Mouse (Mus musculus) MEL (cell line): ENCODE results near the gene Kbtbd12. TPM values are rescaled to one million over a fixed set of nuclear protein-coding genes. Genes with fewer than 3 reads are reported as not detected.

ENCODE experiments used
- DNase-seq: peaks from one replicate; pipeline ENCODE4 v3.0.0; 2011; ENCODE audit warnings: low read depth, low spot score
- H3K27ac ChIP-seq: 2 replicates; pipeline ENCODE4 v1.5.1; 2012; ENCODE audit warnings: low read depth, mild to moderate bottlenecking, control low read depth, low read length, moderate library complexity; ENCODE audit not compliant: control insufficient read depth
- H3K27me3 ChIP-seq, 2 experiments: fragments of 150-350 bp in 1 of 2; sonication (generic) in 1 of 2; 2 replicates each; pipeline ENCODE4 v1.6.1; 2012; ENCODE audit warnings: low read length in 2 of 2, mild to moderate bottlenecking in 2 of 2, improper control_type of control experiment in 1 of 2, moderate library complexity in 1 of 2; ENCODE audit not compliant: insufficient read depth in 2 of 2, control insufficient read depth in 1 of 2
- H3K36me3 ChIP-seq, 2 experiments: 2 replicates each; pipeline ENCODE4 v1.6.1; 2012 to 2014; ENCODE audit warnings: low read length in 2 of 2, improper control_type of control experiment in 1 of 2, inconsistent platforms in 1 of 2, mild to moderate bottlenecking in 1 of 2; ENCODE audit not compliant: insufficient read depth in 2 of 2, control insufficient read depth in 1 of 2
- H3K4me1 ChIP-seq, 2 experiments: fragments of 150-350 bp in 1 of 2; sonication (generic) in 1 of 2; 2 replicates each; pipeline ENCODE4 v1.6.1; 2012; ENCODE audit warnings: low read length in 2 of 2, improper control_type of control experiment in 1 of 2, mild to moderate bottlenecking in 1 of 2; ENCODE audit not compliant: insufficient read depth in 2 of 2, control insufficient read depth in 1 of 2
- H3K4me3 ChIP-seq, 2 experiments: fragments of 150-350 bp in 1 of 2; sonication (generic) in 1 of 2; 2 replicates each; pipeline ENCODE4 v1.5.1; 2012; ENCODE audit warnings: low read depth in 2 of 2, low read length in 2 of 2, mild to moderate bottlenecking in 2 of 2, moderate library complexity in 2 of 2, control low read depth in 1 of 2, improper control_type of control experiment in 1 of 2; ENCODE audit not compliant: control insufficient read depth in 1 of 2, insufficient read depth in 1 of 2
- H3K79me2 ChIP-seq: 2 replicates; pipeline ENCODE4 v1.6.1; 2012; ENCODE audit warnings: mild to moderate bottlenecking, low read length, moderate library complexity; ENCODE audit not compliant: control insufficient read depth, poor library complexity, insufficient read depth
- H3K9ac ChIP-seq: 2 replicates; pipeline ENCODE4 v1.6.1; 2012; ENCODE audit warnings: low read depth, mild to moderate bottlenecking, control low read depth, low read length, moderate library complexity; ENCODE audit not compliant: control insufficient read depth, poor library complexity, severe bottlenecking
- H3K9me3 ChIP-seq: fragments of 150-350 bp; sonication (generic); replicated peaks from 2 replicates; pipeline ENCODE4 v1.6.1; 2012; ENCODE audit warnings: mild to moderate bottlenecking, low read length, improper control_type of control experiment, moderate library complexity; ENCODE audit not compliant: insufficient read depth
- CHD1 ChIP-seq: IDR thresholded peaks from 2 replicates; pipeline ENCODE4 v1.6.1; 2012; ENCODE audit warnings: low read depth, mild to moderate bottlenecking, inconsistent platforms, low read length, improper control_type of control experiment
- EP300 ChIP-seq, 2 experiments: IDR thresholded peaks; 2 replicates each; pipeline ENCODE4 v1.6.1; 2011; ENCODE audit warnings: improper control_type of control experiment in 2 of 2, low read length in 2 of 2, low read depth in 1 of 2, mild to moderate bottlenecking in 1 of 2
- GATA1 ChIP-seq: IDR thresholded peaks from 2 replicates; pipeline ENCODE4 v1.6.1; 2011; ENCODE audit warnings: low read depth, low read length, improper control_type of control experiment
- JUND ChIP-seq: IDR thresholded peaks from 2 replicates; pipeline ENCODE4 v1.6.1; 2011; ENCODE audit warnings: low read depth, mild to moderate bottlenecking, improper control_type of control experiment, low read length
- MAX ChIP-seq: IDR thresholded peaks from 2 replicates; pipeline ENCODE4 v1.6.1; 2011; ENCODE audit warnings: low read length, improper control_type of control experiment
- MXI1 ChIP-seq: IDR thresholded peaks from 2 replicates; pipeline ENCODE4 v1.6.1; 2011; ENCODE audit warnings: mild to moderate bottlenecking, low read depth, low read length, improper control_type of control experiment
- MYC ChIP-seq: IDR thresholded peaks from 2 replicates; pipeline ENCODE4 v1.6.1; 2011; ENCODE audit warnings: low read depth, mild to moderate bottlenecking, low read length, improper control_type of control experiment, moderate library complexity
- NRF1 ChIP-seq: IDR thresholded peaks from 2 replicates; pipeline ENCODE4 v1.6.1; 2014; ENCODE audit warnings: low read depth, mild to moderate bottlenecking, inconsistent platforms, low read length, improper control_type of control experiment, moderate library complexity; ENCODE audit not compliant: poor library complexity, insufficient read depth, severe bottlenecking
- POLR2A ChIP-seq, 2 experiments: IDR thresholded peaks; 2 replicates each; pipeline ENCODE4 v1.6.1; 2011 to 2012; ENCODE audit warnings: low read length in 2 of 2, mild to moderate bottlenecking in 2 of 2, control low read depth in 1 of 2, improper control_type of control experiment in 1 of 2, low read depth in 1 of 2, moderate library complexity in 1 of 2; ENCODE audit not compliant: control insufficient read depth in 1 of 2, insufficient read depth in 1 of 2, poor library complexity in 1 of 2
- POLR2AphosphoS2 ChIP-seq: IDR thresholded peaks from 2 replicates; pipeline ENCODE4 v1.6.1; 2011; ENCODE audit warnings: low read length, improper control_type of control experiment
- RAD21 ChIP-seq: IDR thresholded peaks from 2 replicates; pipeline ENCODE4 v1.6.1; 2011; ENCODE audit warnings: mild to moderate bottlenecking, low read depth, low read length, improper control_type of control experiment
- SIN3A ChIP-seq: IDR thresholded peaks from 2 replicates; pipeline ENCODE4 v1.6.1; 2012; ENCODE audit warnings: low read length, improper control_type of control experiment, inconsistent platforms
- TAL1 ChIP-seq: IDR thresholded peaks from 2 replicates; pipeline ENCODE4 v1.6.1; 2012; ENCODE audit warnings: mild to moderate bottlenecking, inconsistent platforms, low read length, moderate library complexity, mixed read lengths
- TBP ChIP-seq: IDR thresholded peaks from 2 replicates; pipeline ENCODE4 v1.8.0; 2011; ENCODE audit warnings: low read depth, low read length, improper control_type of control experiment
- TCF12 ChIP-seq: IDR thresholded peaks from 2 replicates; pipeline ENCODE4 v1.6.1; 2014; ENCODE audit warnings: low read depth, mild to moderate bottlenecking, inconsistent platforms, low read length, improper control_type of control experiment, moderate library complexity
- ZC3H11A ChIP-seq: IDR thresholded peaks from 2 replicates; pipeline ENCODE4 v1.6.1; 2012; ENCODE audit warnings: low read depth, mild to moderate bottlenecking, inconsistent platforms, low read length, improper control_type of control experiment
- ZKSCAN1 ChIP-seq: IDR thresholded peaks from 2 replicates; pipeline ENCODE4 v1.6.1; 2012; ENCODE audit warnings: low read depth, mild to moderate bottlenecking, inconsistent platforms, low read length, improper control_type of control experiment, moderate library complexity
- ZMIZ1 ChIP-seq: IDR thresholded peaks from 2 replicates; pipeline ENCODE4 v1.6.1; 2012; ENCODE audit warnings: low read depth, mild to moderate bottlenecking, inconsistent platforms, low read length, improper control_type of control experiment, moderate library complexity
- ZNF384 ChIP-seq: IDR thresholded peaks from 2 replicates; pipeline ENCODE4 v1.6.1; 2012; ENCODE audit warnings: low read depth, mild to moderate bottlenecking, inconsistent platforms, low read length, improper control_type of control experiment
- polyA plus RNA-seq, 2 experiments: library from polyadenylated mRNA; stranded (reverse) in 1 of 2; unstranded in 1 of 2; fragments of >175 nt in 1 of 2; fragments of >200 nt in 1 of 2; gene quantifications; 2 replicates each; pipeline versions ENCODE4 v1.2.1 to v1.2.4; 2012; ENCODE audit warnings: low replicate concordance in 2 of 2, low read depth in 1 of 2; ENCODE audit not compliant: insufficient read length in 2 of 2, insufficient read depth in 1 of 2, missing spikeins in 1 of 2
- total RNA-seq: library from RNA; depleted of rRNA; stranded (reverse); fragments of 300-350 nt; gene quantifications from 2 replicates; pipeline ENCODE4 v1.2.3, GENCODE M21; 2012

Kbtbd12 gene
- total and polyA plus RNA-seq, 3 experiments = 0.04 TPM; not detected in 2

GRCm38 (mm10) chr6:88635881-88636754 lies 1.6 kb downstream of the Kbtbd12 start:
- peaks cover 0 to 3% of the 10 kb centered on the region in 2 experiments; a peak in 2 of 4 replicates for H3K36me3 ChIP-seq
- no peaks in the 10 kb centered on the region; a peak in 1 of 4 replicates for H3K4me1 ChIP-seq
- H3K27ac ChIP-seq = no peak overlapping the region
- no peaks in the 10 kb centered on the region for H3K79me2 ChIP-seq
- TF ChIP-seq TAL1 = no peak
- TF ChIP-seq NRF1 = no peak
- TF ChIP-seq GATA1 = peak; percentile 56
- TF ChIP-seq CHD1 = no peak
- TF ChIP-seq ZNF384 = peak; percentile 66
- no peak for TF ChIP-seq ZMIZ1
- no peak for TF ChIP-seq RAD21
- TF ChIP-seq POLR2AphosphoS2 = no peak
- peak in 1 of 2 experiments; percentile 56; a peak in 1 of 4 replicates for TF ChIP-seq EP300 (IDR thresholded peaks at IDR 0.05; ENCODE audit: low read depth in 1 of 2, low read length in 2 of 2)
- TF ChIP-seq SIN3A = no peak
- no peak for TF ChIP-seq MYC
- TF ChIP-seq JUND = no peak
- TF ChIP-seq TBP = no peak
- TF ChIP-seq TCF12 = peak; percentile 54; the same call in 1 of the 2 replicates
- peak; percentile 25 for DNase-seq
- H3K9ac ChIP-seq = no peak overlapping the region
- peaks cover 0 to 5% of the 10 kb centered on the region in 2 experiments; a peak in 2 of 4 replicates for H3K27me3 ChIP-seq
- no peaks in the 10 kb centered on the region for H3K9me3 ChIP-seq
- H3K4me3 ChIP-seq = no peak overlapping the region

- TF ChIP-seq MXI1 = no peak
- TF ChIP-seq ZKSCAN1 = no peak
- no peak for TF ChIP-seq POLR2A (IDR thresholded peaks at IDR 0.05; ENCODE audit: control insufficient read depth in 1 of 2, insufficient read depth in 1 of 2, low read depth in 1 of 2, low read length in 2 of 2, poor library complexity in 1 of 2)
- TF ChIP-seq ZC3H11A = no peak
- TF ChIP-seq EP300 (IDR thresholded peaks at IDR 0.05; ENCODE audit: low read depth in 1 of 2, low read length in 2 of 2) = no peak
- TF ChIP-seq MAX = no peak
- TF ChIP-seq, all 39 proteins: peak for 0
Measured at GRCm38 (mm10) chr6:88631293-88631692, 6.5 kb downstream of the Kbtbd12 start.

More at GRCm38 (mm10) chr6:88631293-88631692, 6.5 kb downstream of the Kbtbd12 start:
- no peaks in the 10 kb centered on the region for H3K9me3 ChIP-seq
- no peaks in the 10 kb centered on the region; a peak in 1 of 4 replicates for H3K4me1 ChIP-seq
- H3K79me2 ChIP-seq = no peaks in the 10 kb centered on the region
- H3K4me3 ChIP-seq = no peak overlapping the region
- peaks cover 7 to 13% of the 10 kb centered on the region in 2 experiments for H3K27me3 ChIP-seq
- no peak overlapping the region for H3K27ac ChIP-seq
- H3K36me3 ChIP-seq = peaks cover 0 to 3% of the 10 kb centered on the region in 2 experiments; a peak in 2 of 4 replicates
- no peak overlapping the region for H3K9ac ChIP-seq
- no peak for DNase-seq
